Mouse (Mus musculus) midbrain, embryonic 12.5 days (tissue): ENCODE results near the gene Astn1. TPM values are rescaled to one million over a fixed set of nuclear protein-coding genes. Genes with fewer than 3 reads are reported as not detected.
A peak's percentile ranks its signal among the peaks of the same experiment; 100 is the strongest.

ENCODE experiments used
- ATAC-seq: fragments of 200-750 bp; cut with Nextera tagmentation; 2 replicates; pipeline ENCODE4 v1.8.0; 2017; ENCODE audit warnings: low read depth, moderate TSS enrichment, moderate library complexity; ENCODE audit not compliant: low FRiP score
- H3K27ac ChIP-seq: fragments of 300-500 bp; sonication (generic); replicated peaks from 2 replicates; pipeline ENCODE4 v1.5.1; 2016; ENCODE audit warnings: mild to moderate bottlenecking
- H3K27me3 ChIP-seq: fragments of 300-500 bp; sonication (generic); 2 replicates; pipeline ENCODE4 v1.6.1; 2016; ENCODE audit warnings: mild to moderate bottlenecking
- H3K36me3 ChIP-seq: fragments of 300-500 bp; sonication (generic); 2 replicates; pipeline ENCODE4 v1.6.1; 2016
- H3K4me1 ChIP-seq: fragments of 300-500 bp; sonication (generic); 2 replicates; pipeline ENCODE4 v1.6.1; 2016
- H3K4me2 ChIP-seq: fragments of 300-500 bp; sonication (generic); replicated peaks from 2 replicates; pipeline ENCODE4 v1.6.1; 2016; ENCODE audit warnings: mild to moderate bottlenecking, moderate library complexity
- H3K4me3 ChIP-seq: fragments of 300-500 bp; sonication (generic); 2 replicates; pipeline ENCODE4 v1.5.1; 2016; ENCODE audit warnings: mild to moderate bottlenecking
- H3K9ac ChIP-seq: fragments of 300-500 bp; sonication (generic); replicated peaks from 2 replicates; pipeline ENCODE4 v1.6.1; 2016; ENCODE audit warnings: mild to moderate bottlenecking, moderate library complexity
- H3K9me3 ChIP-seq: fragments of 300-500 bp; sonication (generic); 2 replicates; pipeline ENCODE4 v1.6.1; 2016; ENCODE audit warnings: mild to moderate bottlenecking
- WGBS: fragments of 180-500 bp; shearing (Covaris S2); methylation state at CpG from one replicate; pipeline ENCODE4 v1.1.7; 2016; 5-methylcytosine and 5-hydroxymethylcytosine counted together
- polyA plus RNA-seq: library from polyadenylated mRNA; unstranded; fragments of >200 nt; fragmentation: Nextera tagmentation; extraction: Ambion mirVana; gene quantifications from 2 replicates; pipeline ENCODE4 v1.2.1, GENCODE M21; 2016

Astn1 gene
- polyA plus RNA-seq, 1 experiment from 2014 or later = 21.0 TPM

DNA sequence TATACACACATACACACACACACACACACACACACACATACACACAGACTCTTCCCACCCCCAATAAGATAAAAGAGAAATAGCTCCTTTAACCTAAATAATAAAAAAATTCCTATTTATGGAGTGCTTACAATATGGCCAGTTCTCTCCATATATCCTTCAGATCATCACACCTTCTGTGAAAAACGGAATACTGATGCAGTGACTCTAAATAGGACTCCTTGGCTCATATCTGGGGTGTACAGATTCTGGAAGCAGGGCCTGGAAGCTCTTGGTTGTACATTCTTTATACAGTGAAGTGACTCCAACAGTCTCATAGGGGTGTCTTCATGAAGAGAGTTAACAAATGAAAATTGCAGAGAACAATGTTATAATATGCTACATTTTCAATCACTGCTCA lies 60.7 kb downstream of the Astn1 start:
- H3K9ac ChIP-seq = no peak overlapping the region
- no peaks in the 10 kb centered on the region for H3K9me3 ChIP-seq
- H3K36me3 ChIP-seq = no peaks in the 10 kb centered on the region
- no peak for ATAC-seq
- H3K4me1 ChIP-seq = no peaks in the 10 kb centered on the region
- WGBS = 81% methylated on average over 1 of the region's 1 CpGs
- H3K4me2 ChIP-seq = no peak overlapping the region
- no peaks in the 10 kb centered on the region for H3K27me3 ChIP-seq
- H3K4me3 ChIP-seq = no peak overlapping the region
- no peak overlapping the region for H3K27ac ChIP-seq

DNA sequence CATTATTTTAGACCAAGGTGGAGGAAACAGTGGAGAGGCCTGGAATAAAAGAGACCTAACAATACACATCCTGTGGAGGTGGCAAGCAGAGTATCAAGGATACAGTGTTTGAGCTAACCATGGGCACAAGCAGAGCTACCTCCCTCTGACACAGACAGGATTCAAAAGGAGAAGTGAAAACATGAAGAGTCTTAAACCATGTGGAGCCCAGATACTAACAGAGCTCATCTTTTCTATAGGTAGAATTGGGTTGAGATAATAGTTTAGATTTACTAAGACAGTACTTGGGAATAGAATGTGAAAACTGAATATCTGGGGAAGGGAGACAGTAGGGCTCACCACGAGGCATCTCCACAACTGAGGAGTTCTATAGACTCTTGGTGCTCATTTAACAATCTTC lies 84.0 kb downstream of the Astn1 start:
- no peak overlapping the region for H3K4me2 ChIP-seq
- H3K27me3 ChIP-seq = no peaks in the 10 kb centered on the region
- H3K4me3 ChIP-seq = no peak overlapping the region
- no peaks in the 10 kb centered on the region for H3K9me3 ChIP-seq
- WGBS = 86% methylated on average over 1 of the region's 1 CpGs
- no peak for ATAC-seq
- peaks cover 10% of the 10 kb centered on the region; the same call in 1 of the 2 replicates for H3K4me1 ChIP-seq
- no peak overlapping the region for H3K9ac ChIP-seq
- no peak overlapping the region for H3K27ac ChIP-seq
- H3K36me3 ChIP-seq = no peaks in the 10 kb centered on the region

DNA sequence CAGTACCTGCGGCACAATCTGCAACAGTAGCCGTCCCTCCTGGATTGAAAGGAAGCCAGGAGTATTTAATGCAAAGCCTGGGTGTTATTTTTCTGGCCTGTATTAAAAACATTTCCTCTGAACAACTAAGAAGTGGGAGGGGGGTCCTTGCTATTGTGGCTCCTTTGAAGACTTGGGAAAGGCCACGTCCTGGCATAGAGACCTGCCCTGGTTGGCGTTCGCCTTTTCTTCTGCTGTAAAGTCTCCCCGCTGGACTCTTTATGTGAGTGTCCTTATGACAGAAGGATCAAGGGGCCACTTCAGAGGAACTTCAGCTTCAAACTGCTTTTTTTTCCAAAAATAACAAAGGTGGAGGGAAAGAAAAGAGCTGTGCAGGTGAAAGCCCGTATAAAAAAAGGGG lies 85.9 kb downstream of the Astn1 start:
- Histone ChIP-seq H3K9ac (no peak overlapping the region), H3K4me3 (no peak overlapping the region), H3K27me3 (no peaks in the 10 kb centered on the region), H3K27ac (no peak overlapping the region), H3K9me3 (no peaks in the 10 kb centered on the region), H3K4me2 (no peak overlapping the region), H3K36me3 (no peaks in the 10 kb centered on the region), H3K4me1 (peaks cover 10% of the 10 kb centered on the region; the same call in 1 of the 2 replicates)
- no peak; the same call in 1 of the 2 replicates for ATAC-seq
- WGBS = 66% methylated on average over 7 of the region's 7 CpGs

DNA sequence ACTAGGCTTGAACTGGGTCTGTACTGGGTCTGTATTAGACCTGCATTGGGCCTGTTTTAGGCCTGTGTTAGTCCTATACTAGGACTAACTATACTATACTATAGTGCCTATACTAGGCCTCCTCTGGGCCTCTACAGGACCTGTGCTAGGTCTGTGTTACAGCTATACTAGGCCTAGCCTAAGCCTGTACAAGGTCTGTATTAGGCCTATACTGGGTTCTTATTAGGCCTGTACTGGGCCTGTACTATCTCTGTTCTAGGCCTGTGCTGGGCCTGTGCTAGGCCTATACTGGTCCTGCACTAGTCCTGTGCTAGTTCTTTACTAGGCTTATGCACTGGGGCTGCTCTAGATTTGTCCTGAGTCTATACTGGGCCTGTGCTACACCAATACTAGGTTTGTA lies 90.6 kb downstream of the Astn1 start:
- H3K36me3 ChIP-seq = no peaks in the 10 kb centered on the region
- no peak overlapping the region for H3K9ac ChIP-seq
- H3K27ac ChIP-seq = no peak overlapping the region
- no peak overlapping the region for H3K4me2 ChIP-seq
- H3K9me3 ChIP-seq = no peaks in the 10 kb centered on the region
- H3K4me1 ChIP-seq = peaks cover 4% of the 10 kb centered on the region; the same call in 1 of the 2 replicates
- no peaks in the 10 kb centered on the region for H3K27me3 ChIP-seq
- peak; percentile 30; the same call in 1 of the 2 replicates for ATAC-seq
- H3K4me3 ChIP-seq = no peak overlapping the region

DNA sequence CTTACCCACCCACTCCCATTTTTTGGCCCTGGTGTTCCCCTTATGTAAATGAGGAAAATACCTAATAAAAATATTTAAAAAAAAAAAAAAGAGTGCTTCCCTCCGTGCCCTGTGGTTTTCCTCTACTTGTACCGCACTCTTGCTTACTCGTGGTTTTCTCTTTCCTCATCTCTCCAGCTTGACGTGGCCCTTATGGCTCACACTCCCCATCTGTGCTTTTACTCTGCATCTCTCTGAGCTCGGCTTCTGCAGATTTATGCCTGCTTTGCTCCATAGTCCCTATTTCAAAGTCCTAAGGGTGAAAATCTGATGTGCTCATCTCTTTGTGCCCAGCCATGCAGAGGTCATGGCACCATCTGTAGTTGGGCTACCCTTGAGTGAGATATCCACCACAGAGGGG lies 91.5 kb downstream of the Astn1 start:
- no peaks in the 10 kb centered on the region for H3K27me3 ChIP-seq
- H3K36me3 ChIP-seq = no peaks in the 10 kb centered on the region
- no peak overlapping the region for H3K4me2 ChIP-seq
- H3K9ac ChIP-seq = no peak overlapping the region
- H3K9me3 ChIP-seq = no peaks in the 10 kb centered on the region
- H3K4me1 ChIP-seq = no peaks in the 10 kb centered on the region
- WGBS = 92% methylated on average over 5 of the region's 5 CpGs
- H3K27ac ChIP-seq = no peak overlapping the region
- no peak for ATAC-seq
- H3K4me3 ChIP-seq = no peak overlapping the region

DNA sequence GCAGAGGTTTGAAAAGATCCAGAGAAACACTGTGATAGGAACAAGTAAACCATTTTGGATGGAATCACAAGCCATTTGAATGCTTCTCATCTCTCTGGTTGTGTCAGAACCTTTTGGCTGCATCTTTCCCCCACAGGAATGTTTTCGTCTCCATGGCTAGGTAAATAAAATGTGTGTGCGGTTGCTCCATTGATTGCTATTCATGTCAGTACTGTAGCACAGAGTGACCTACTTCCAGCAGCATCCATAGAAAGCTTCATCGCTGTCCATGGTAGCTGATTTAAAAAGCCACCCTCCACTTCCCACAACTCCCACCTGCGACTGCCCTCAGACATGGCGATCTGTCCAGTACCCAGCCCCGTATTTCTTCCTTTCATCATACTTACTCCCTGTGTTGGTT lies 101.9 kb downstream of the Astn1 start:
- H3K27ac ChIP-seq = no peak overlapping the region
- no peak for ATAC-seq
- H3K9ac ChIP-seq = no peak overlapping the region
- no peaks in the 10 kb centered on the region for H3K4me1 ChIP-seq
- H3K4me2 ChIP-seq = no peak overlapping the region
- H3K9me3 ChIP-seq = no peaks in the 10 kb centered on the region
- no peaks in the 10 kb centered on the region for H3K36me3 ChIP-seq
- H3K27me3 ChIP-seq = no peaks in the 10 kb centered on the region
- WGBS = 70% methylated on average over 6 of the region's 6 CpGs
- no peak overlapping the region for H3K4me3 ChIP-seq

DNA sequence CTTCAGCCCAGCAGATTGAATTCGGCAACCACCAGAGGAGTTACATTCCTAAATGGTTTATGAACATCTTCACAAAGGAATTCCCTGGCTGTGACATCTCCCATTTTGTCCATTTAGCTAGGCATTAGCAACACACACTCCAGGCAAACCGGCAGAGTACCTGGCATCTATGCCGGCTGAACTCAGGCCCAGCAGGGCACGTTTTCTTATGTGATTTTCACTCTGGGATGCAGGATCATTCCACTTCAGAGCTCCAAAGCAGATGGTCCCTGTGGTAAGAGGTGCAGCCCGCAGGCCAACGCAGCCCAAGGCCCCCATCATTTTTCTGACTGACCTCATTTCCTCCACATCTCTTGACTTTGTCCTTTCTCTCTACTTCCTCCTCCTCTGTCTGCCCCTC lies 103.2 kb downstream of the Astn1 start:
- Histone ChIP-seq H3K27me3 (no peaks in the 10 kb centered on the region), H3K9me3 (no peaks in the 10 kb centered on the region), H3K36me3 (no peaks in the 10 kb centered on the region), H3K9ac (no peak overlapping the region), H3K27ac (no peak overlapping the region), H3K4me1 (no peaks in the 10 kb centered on the region), H3K4me3 (no peak overlapping the region), H3K4me2 (no peak overlapping the region)
- 45% methylated on average over 6 of the region's 6 CpGs for WGBS
- ATAC-seq = no peak

DNA sequence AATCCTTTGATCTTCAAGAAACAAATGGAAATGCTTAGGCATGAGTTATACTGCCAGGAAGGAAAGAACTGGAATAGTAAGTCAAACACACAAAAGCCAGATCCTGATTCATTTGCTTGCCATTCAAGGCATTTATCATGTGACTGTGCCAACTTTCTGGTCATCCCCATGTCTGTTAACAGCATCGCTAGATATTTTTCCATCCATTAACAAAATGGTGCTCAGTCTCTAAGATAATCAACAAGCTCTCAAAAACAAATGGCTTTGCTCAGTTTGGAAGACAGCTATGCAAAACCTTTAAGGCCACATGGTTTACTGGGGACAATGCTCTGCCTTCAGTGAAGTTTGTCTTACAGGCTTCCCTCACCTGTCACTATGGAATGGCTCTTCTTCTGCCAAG lies 115.8 kb downstream of the Astn1 start:
- no peak for ATAC-seq
- WGBS = 100% methylated on average over 1 of the region's 1 CpGs
- Histone ChIP-seq H3K27me3 (no peaks in the 10 kb centered on the region), H3K4me2 (no peak overlapping the region), H3K9ac (no peak overlapping the region), H3K36me3 (peaks cover 9% of the 10 kb centered on the region; the same call in 1 of the 2 replicates), H3K4me1 (no peaks in the 10 kb centered on the region), H3K27ac (no peak overlapping the region), H3K4me3 (no peak overlapping the region), H3K9me3 (no peaks in the 10 kb centered on the region)

DNA sequence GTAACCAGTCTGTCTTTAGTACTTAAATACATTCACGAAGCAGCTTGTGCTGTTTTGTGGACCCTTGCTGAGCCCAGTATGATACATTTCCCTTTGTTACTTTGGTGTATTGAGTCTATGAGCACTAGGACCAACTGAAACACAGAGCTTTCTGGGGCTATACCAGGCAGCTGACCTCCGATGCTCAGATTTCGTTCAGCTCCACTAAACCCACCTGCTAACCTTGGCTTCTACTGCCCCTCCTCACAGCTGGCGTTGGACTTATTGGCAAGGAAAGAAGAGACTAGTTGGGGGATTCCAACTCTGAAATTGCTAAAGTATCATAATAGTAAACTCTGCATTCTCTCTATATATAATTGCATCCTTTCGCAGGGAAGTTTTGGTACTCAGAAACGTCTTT lies 118.2 kb downstream of the Astn1 start:
- H3K4me1 ChIP-seq = no peaks in the 10 kb centered on the region
- H3K27me3 ChIP-seq = no peaks in the 10 kb centered on the region
- H3K9ac ChIP-seq = no peak overlapping the region
- H3K36me3 ChIP-seq = peaks cover 2% of the 10 kb centered on the region; the same call in 1 of the 2 replicates
- WGBS = 81% methylated on average over 6 of the region's 6 CpGs
- no peak for ATAC-seq
- H3K4me2 ChIP-seq = no peak overlapping the region
- no peak overlapping the region for H3K27ac ChIP-seq
- no peaks in the 10 kb centered on the region for H3K9me3 ChIP-seq
- no peak overlapping the region for H3K4me3 ChIP-seq

DNA sequence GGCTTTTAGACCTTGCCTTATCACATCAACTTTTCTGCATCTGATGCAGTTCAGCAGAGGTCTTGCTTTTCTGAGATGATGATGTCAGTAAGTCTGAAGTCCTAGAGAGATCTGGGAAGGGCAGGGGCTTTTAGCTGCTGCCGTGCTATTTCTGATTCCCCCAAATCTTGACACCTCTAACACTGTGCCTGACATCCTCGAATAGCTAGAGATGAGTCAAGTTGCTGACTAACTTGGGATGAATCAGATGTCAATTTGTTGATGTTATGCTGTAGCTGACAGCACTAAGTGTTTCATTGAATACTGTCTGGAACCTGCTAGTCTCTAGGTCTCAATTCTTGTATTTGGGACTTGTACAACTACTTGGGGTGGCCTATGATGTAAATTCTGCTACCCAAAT lies 121.7 kb downstream of the Astn1 start:
- H3K9me3 ChIP-seq = no peaks in the 10 kb centered on the region
- H3K9ac ChIP-seq = no peak overlapping the region
- H3K27ac ChIP-seq = no peak overlapping the region
- H3K27me3 ChIP-seq = no peaks in the 10 kb centered on the region
- H3K36me3 ChIP-seq = peaks cover 2% of the 10 kb centered on the region; the same call in 1 of the 2 replicates
- no peak overlapping the region for H3K4me2 ChIP-seq
- H3K4me1 ChIP-seq = peaks cover 2% of the 10 kb centered on the region; the same call in 1 of the 2 replicates
- no peak for ATAC-seq
- WGBS = 89% methylated on average over 2 of the region's 2 CpGs
- H3K4me3 ChIP-seq = no peak overlapping the region

DNA sequence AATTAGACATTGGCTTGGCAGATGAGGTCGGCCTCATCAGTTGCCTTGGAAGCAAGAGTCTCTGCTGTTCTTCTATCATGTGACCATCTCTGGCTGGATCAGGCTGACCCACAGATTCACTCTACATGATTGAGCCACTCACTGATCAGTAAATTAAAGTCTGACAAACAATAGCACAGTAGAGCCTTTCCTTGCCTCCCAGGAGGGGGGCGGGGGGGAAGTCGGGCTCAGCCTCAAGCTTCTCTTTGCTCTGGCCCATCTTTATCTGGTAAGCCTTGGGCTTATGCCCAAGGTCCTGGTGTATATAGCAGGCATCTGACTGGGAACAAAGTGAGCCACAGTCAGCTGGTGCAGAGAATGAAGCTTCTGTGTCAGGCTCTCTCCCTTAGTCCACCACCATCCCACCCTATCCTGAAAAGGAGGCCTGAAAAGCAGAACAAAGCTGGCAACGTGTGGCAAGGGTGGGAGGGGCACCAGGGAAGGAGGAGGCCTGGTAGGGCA lies 127.5 kb downstream of the Astn1 start:
- Histone ChIP-seq H3K4me2 (no peak overlapping the region), H3K9me3 (no peaks in the 10 kb centered on the region), H3K36me3 (no peaks in the 10 kb centered on the region), H3K4me3 (no peak overlapping the region), H3K27ac (peak overlapping the region; percentile 65), H3K4me1 (peaks cover 20% of the 10 kb centered on the region), H3K27me3 (no peaks in the 10 kb centered on the region), H3K9ac (0 out of 2 replicates have a peak overlapping the region, but pooled peaks have one; percentile 15)
- ATAC-seq = peak; percentile 93
- WGBS = 5% methylated on average over 4 of the region's 4 CpGs

DNA sequence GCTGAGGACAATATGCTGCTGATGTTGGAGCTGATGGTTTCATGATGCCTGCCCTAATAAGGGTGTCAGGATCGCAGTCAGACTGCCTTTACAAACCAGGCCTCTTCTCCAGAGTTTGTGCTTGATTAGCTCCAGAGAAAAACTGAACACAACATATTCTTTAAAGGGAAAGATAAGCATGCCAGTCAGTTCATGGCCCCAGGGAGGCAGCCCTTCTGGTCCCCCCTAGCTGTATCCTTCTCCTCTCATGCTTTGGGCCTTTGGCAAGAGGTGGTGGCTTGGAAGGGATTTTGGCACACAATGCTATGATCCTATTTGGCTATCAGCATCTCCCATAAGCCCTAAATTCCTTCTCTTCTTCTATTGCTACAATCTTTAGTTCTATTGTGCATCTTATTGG lies 128.1 kb downstream of the Astn1 start:
- WGBS = 10% methylated on average over 1 of the region's 1 CpGs
- peak overlapping the region; percentile 65; the same call in 1 of the 2 replicates for H3K27ac ChIP-seq

DNA sequence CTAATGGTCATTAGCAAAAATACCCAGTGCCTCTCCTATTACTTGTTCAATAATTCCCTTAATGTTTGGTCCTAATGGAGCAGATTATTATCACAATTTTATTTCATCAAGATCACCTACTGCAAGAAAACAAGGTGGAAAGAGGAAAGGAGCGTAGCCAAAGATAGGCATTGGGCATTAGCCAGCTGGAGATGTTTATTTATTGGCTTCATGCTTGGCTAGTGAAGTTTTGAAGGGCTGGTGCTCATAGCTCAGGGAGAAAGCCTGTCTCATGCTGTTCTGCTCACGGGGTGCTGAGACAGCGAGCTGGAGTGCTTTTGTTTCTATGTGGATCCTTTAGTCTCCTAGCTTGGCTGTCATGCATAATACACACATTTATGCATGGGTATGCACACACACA lies 131.2 kb downstream of the Astn1 start:
- Histone ChIP-seq H3K9ac (no peak overlapping the region), H3K27ac (no peak overlapping the region), H3K36me3 (no peaks in the 10 kb centered on the region), H3K27me3 (no peaks in the 10 kb centered on the region), H3K9me3 (no peaks in the 10 kb centered on the region), H3K4me3 (no peak overlapping the region), H3K4me2 (no peak overlapping the region), H3K4me1 (peaks cover 20% of the 10 kb centered on the region)
- 47% methylated on average over 3 of the region's 3 CpGs for WGBS
- no peak for ATAC-seq

More for the DNA sequence above, 128.1 kb downstream of the Astn1 start:
- no peaks in the 10 kb centered on the region for H3K27me3 ChIP-seq
- no peaks in the 10 kb centered on the region for H3K36me3 ChIP-seq
- no peak overlapping the region for H3K4me3 ChIP-seq
- no peak overlapping the region for H3K4me2 ChIP-seq
- H3K9ac ChIP-seq = no peak overlapping the region
- no peak for ATAC-seq
- no peaks in the 10 kb centered on the region for H3K9me3 ChIP-seq
- H3K4me1 ChIP-seq = peaks cover 20% of the 10 kb centered on the region
